Mouse (Mus musculus): ENCODE measurements at regions not wholly inside any gene's neighbourhood (a gene's known extent, or its start where the extent isn't known, plus 50 kb on each side); places are given as distances from the start of the nearest gene placed in this dataset.

DNA sequence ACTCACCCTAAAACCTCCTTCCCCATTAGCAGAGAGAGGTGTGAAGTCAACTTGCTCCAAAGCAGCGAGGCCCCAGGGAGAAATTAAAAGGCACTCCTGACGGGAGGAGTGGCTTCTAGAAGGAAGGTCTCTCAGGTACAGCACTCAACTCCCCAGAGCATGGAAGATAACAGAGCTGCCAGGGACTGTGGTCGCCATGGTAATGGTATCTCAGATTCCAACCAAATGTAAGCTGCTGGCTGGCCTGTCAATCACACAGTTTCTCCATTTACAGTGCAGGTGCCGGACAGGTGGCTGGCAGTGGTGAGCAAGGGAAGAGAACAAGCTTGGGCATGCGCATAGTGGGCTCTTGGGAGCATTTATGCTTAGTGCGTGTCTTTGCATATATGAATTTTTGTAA, 213.5 kb upstream of the Bcor start:
- Histone ChIP-seq H3K27me3 (ENCODE audit: control insufficient read depth, insufficient read depth, low read length) (no peaks in the 10 kb centered on the region), H3K4me3 (ENCODE audit: control insufficient read depth, insufficient read depth, low read length) (no peak overlapping the region), H3K36me3 (ENCODE audit: control insufficient read depth, insufficient read depth, low read length) (no peaks in the 10 kb centered on the region), H3K27ac (ENCODE audit: control insufficient read depth, insufficient read depth, low read length) (no peak overlapping the region), H3K4me1 (replicated peaks; ENCODE audit: control insufficient read depth, insufficient read depth, low read length) (no peaks in the 10 kb centered on the region)
- 89% methylated on average over 6 of the region's 6 CpGs for WGBS
- no peak for DNase-seq
- no peak for TF ChIP-seq POLR2A (IDR thresholded peaks at IDR 0.05; ENCODE audit: control insufficient read depth, extremely low read depth, insufficient read depth, low read length, poor library complexity)
- TF ChIP-seq CTCF (IDR thresholded peaks at IDR 0.05; ENCODE audit: borderline replicate concordance, control insufficient read depth, extremely low read depth, insufficient read depth, low read length, poor library complexity), result no peak

DNA sequence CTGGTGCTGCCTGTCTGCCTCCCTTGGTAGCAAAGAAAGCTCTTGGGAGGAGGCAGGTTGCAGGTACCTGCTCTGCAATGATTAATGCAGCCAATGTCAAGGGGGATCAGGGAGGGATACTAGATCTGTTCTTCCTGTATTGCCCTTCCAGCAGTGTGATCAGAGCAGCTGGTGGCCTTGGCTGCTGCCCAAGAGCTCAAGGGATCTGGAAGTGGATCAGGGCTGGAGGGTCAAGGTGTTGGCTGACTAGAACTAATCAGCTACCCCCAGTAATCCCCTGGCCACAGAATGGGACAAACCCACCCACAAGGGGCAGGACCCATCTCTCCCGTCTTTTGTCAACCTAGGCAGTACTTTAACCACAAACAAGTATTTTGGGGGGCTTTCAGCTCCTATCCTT, 211.8 kb upstream of the Atp6ap2 start:
- TF ChIP-seq POLR2A (IDR thresholded peaks at IDR 0.05; ENCODE audit: control insufficient read depth, extremely low read depth, insufficient read depth, low read length, poor library complexity), result no peak
- no peak for TF ChIP-seq CTCF (IDR thresholded peaks at IDR 0.05; ENCODE audit: borderline replicate concordance, control insufficient read depth, extremely low read depth, insufficient read depth, low read length, poor library complexity)
- no peak for DNase-seq
- H3K4me1 ChIP-seq (replicated peaks; ENCODE audit: control insufficient read depth, insufficient read depth, low read length), result no peaks in the 10 kb centered on the region
- H3K36me3 ChIP-seq (ENCODE audit: control insufficient read depth, insufficient read depth, low read length), result no peaks in the 10 kb centered on the region
- 83% methylated on average over 1 of the region's 1 CpGs for WGBS
- H3K4me3 ChIP-seq (ENCODE audit: control insufficient read depth, insufficient read depth, low read length), result no peak overlapping the region
- no peaks in the 10 kb centered on the region for H3K27me3 ChIP-seq (ENCODE audit: control insufficient read depth, insufficient read depth, low read length)
- H3K27ac ChIP-seq (ENCODE audit: control insufficient read depth, insufficient read depth, low read length), result no peak overlapping the region

DNA sequence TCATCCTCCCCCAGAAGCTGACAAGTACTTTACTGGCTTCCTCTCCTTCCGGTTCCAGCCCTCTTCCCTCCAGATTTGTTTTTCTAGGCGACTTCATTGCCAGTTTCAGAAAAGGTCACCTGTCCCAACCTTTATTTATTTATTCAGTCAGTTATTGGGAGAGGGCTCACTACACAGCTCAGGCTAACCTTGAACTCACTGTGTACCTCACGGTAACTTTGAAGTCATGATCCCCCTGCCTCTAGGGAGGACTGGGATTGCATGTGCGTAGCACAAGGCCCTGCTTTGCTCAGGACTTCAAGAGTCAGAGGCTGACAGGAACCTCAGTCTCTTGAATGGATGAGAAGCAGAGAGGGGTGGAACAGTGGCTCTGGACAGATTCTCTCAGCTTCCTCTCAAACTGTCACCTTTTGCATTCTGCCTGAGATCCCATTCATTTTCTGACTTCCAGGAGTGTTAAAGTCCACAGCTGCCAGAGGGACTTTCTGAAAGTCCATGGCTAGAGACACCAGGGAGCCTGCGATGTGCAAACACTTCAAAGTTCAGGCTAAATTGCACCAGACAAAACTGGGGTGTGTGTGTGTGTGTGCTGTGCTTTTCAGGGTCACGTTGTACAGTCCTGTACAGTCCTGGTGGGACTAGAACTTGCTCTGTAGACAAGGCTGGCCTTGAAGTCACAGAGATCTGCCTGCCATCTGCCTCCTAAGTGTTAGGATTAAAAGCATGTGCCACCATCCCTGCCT, 211.2 kb upstream of the Atp6ap2 start:
- no peaks in the 10 kb centered on the region for H3K27me3 ChIP-seq (ENCODE audit: control insufficient read depth, insufficient read depth, low read length)
- no peak overlapping the region for H3K27ac ChIP-seq (ENCODE audit: control insufficient read depth, insufficient read depth, low read length)
- TF ChIP-seq CTCF (IDR thresholded peaks at IDR 0.05; ENCODE audit: borderline replicate concordance, control insufficient read depth, extremely low read depth, insufficient read depth, low read length, poor library complexity) (no peak), POLR2A (IDR thresholded peaks at IDR 0.05; ENCODE audit: control insufficient read depth, extremely low read depth, insufficient read depth, low read length, poor library complexity) (no peak)
- no peaks in the 10 kb centered on the region for H3K4me1 ChIP-seq (replicated peaks; ENCODE audit: control insufficient read depth, insufficient read depth, low read length)
- 82% methylated on average over 6 of the region's 6 CpGs for WGBS
- no peak for DNase-seq
- H3K36me3 ChIP-seq (ENCODE audit: control insufficient read depth, insufficient read depth, low read length), result no peaks in the 10 kb centered on the region
- no peak overlapping the region for H3K4me3 ChIP-seq (ENCODE audit: control insufficient read depth, insufficient read depth, low read length)

DNA sequence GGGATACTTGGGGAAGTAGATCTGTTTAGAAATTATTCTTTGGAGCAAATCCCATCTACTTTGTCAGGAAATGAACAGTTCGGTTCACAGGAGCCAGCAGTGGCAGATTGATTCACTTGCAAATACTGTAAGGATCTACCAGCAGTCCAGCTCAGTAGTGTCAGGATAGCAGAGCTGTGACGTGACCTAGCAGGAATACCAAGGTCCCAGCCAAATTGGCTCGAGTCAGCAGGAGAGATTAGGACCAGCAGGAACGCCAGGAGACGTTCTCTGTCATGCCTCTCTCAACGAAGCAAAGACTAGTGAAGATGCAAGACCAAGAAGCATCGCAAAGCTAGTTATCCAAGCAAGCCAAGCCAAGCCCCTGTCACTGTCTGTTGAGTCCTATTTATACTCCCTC, 210.2 kb upstream of the Atp6ap2 start:
- Histone ChIP-seq H3K4me1 (replicated peaks; ENCODE audit: control insufficient read depth, insufficient read depth, low read length) (no peaks in the 10 kb centered on the region), H3K27ac (ENCODE audit: control insufficient read depth, insufficient read depth, low read length) (no peak overlapping the region), H3K27me3 (ENCODE audit: control insufficient read depth, insufficient read depth, low read length) (no peaks in the 10 kb centered on the region), H3K36me3 (ENCODE audit: control insufficient read depth, insufficient read depth, low read length) (no peaks in the 10 kb centered on the region), H3K4me3 (ENCODE audit: control insufficient read depth, insufficient read depth, low read length) (no peak overlapping the region)
- DNase-seq, result no peak
- TF ChIP-seq POLR2A (IDR thresholded peaks at IDR 0.05; ENCODE audit: control insufficient read depth, extremely low read depth, insufficient read depth, low read length, poor library complexity), result no peak
- TF ChIP-seq CTCF (IDR thresholded peaks at IDR 0.05; ENCODE audit: borderline replicate concordance, control insufficient read depth, extremely low read depth, insufficient read depth, low read length, poor library complexity), result no peak
- WGBS, result 95% methylated on average over 7 of the region's 7 CpGs

DNA sequence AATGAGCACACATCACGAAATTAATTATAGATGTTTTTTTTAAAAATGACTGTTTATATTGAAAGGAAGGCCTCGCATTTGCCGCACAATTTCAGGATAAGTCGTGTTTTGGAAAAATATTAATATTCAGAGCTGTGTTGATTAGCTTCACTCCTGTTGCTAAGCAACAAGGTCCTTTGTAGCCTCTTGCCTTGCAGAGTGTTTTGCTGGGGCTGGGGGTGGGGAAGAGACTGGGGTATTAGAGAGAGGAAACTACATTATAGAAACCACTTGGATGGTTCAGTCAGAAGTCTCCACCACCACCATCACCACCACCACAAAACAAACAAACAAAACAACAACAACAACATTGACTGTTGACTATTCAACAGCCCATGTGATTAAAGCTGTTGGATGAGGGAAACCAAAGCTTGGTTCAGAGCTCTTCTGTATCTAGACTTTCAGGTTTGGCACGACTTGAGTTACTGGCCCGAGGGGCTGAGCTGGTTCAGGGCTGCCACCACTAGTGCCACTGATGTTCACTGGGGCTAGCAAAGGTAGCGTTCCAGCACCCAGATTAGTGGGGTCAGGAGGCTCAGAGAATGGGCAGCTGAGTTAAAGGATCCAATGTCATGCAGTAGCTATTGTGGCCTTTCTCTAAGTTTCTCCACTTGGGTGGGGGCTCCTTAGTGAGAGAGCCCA, 195.3 kb upstream of the Atp6ap2 start:
- Histone ChIP-seq H3K4me3 (ENCODE audit: control insufficient read depth, insufficient read depth, low read length) (no peak overlapping the region), H3K27ac (ENCODE audit: control insufficient read depth, insufficient read depth, low read length) (no peak overlapping the region), H3K4me1 (replicated peaks; ENCODE audit: control insufficient read depth, insufficient read depth, low read length) (no peaks in the 10 kb centered on the region), H3K27me3 (ENCODE audit: control insufficient read depth, insufficient read depth, low read length) (no peaks in the 10 kb centered on the region), H3K36me3 (ENCODE audit: control insufficient read depth, insufficient read depth, low read length) (no peaks in the 10 kb centered on the region)
- no peak for TF ChIP-seq CTCF (IDR thresholded peaks at IDR 0.05; ENCODE audit: borderline replicate concordance, control insufficient read depth, extremely low read depth, insufficient read depth, low read length, poor library complexity)
- TF ChIP-seq POLR2A (IDR thresholded peaks at IDR 0.05; ENCODE audit: control insufficient read depth, extremely low read depth, insufficient read depth, low read length, poor library complexity), result no peak
- DNase-seq, result no peak
- 99% methylated on average over 7 of the region's 7 CpGs for WGBS

DNA sequence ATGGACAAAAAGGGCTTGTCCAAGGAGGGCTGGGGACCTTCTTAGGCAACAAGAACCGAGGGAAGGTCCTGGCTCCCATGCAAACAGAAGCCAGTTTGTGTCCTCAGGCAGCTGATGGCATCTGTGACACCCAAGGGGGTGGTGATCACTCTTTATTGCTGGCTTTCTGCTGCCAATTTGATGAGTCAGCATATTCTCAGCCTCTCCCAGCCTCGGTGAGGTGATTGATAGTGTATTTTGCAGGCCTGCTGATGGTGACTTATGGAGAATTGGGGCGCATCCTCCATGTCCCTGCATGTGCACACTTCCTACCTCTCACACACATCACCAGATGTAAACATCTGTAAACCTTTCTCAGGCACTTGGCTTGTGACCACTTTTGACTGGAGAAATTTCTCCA, 178.3 kb upstream of the Atp6ap2 start:
- no peak for DNase-seq
- 86% methylated on average over 3 of the region's 3 CpGs for WGBS
- no peaks in the 10 kb centered on the region for H3K36me3 ChIP-seq (ENCODE audit: control insufficient read depth, insufficient read depth, low read length)
- no peaks in the 10 kb centered on the region for H3K27me3 ChIP-seq (ENCODE audit: control insufficient read depth, insufficient read depth, low read length)
- H3K27ac ChIP-seq (ENCODE audit: control insufficient read depth, insufficient read depth, low read length), result no peak overlapping the region
- no peak overlapping the region for H3K4me3 ChIP-seq (ENCODE audit: control insufficient read depth, insufficient read depth, low read length)
- no peaks in the 10 kb centered on the region for H3K4me1 ChIP-seq (replicated peaks; ENCODE audit: control insufficient read depth, insufficient read depth, low read length)
- TF ChIP-seq CTCF (IDR thresholded peaks at IDR 0.05; ENCODE audit: borderline replicate concordance, control insufficient read depth, extremely low read depth, insufficient read depth, low read length, poor library complexity) (no peak), POLR2A (IDR thresholded peaks at IDR 0.05; ENCODE audit: control insufficient read depth, extremely low read depth, insufficient read depth, low read length, poor library complexity) (no peak)

Data from thymus, adult 2 months (tissue).